Mouse (Mus musculus) lung, embryonic 16.5 days (tissue): ENCODE measurements around the gene Adam10. TPM values are rescaled to one million over a fixed set of nuclear protein-coding genes. Genes with fewer than 3 reads are reported as not detected.

Experiments
- ATAC-seq: fragments of 200-750 bp; cut with Nextera tagmentation; 2 replicates; pipeline ENCODE4 v1.8.0; 2017; ENCODE audit warnings: low read depth, mild to moderate bottlenecking, moderate library complexity
- H3K27ac ChIP-seq: fragments of 300-500 bp; sonication (generic); 2 replicates; pipeline ENCODE4 v1.5.1; 2014; ENCODE audit warnings: mild to moderate bottlenecking, control low read depth, low read length
- H3K27me3 ChIP-seq: fragments of 300-500 bp; sonication (generic); 2 replicates; pipeline ENCODE4 v1.6.1; 2014; ENCODE audit warnings: low read depth, low read length, mixed read lengths; ENCODE audit not compliant: control insufficient read depth, insufficient read depth
- H3K36me3 ChIP-seq: fragments of 300-500 bp; sonication (generic); 2 replicates; pipeline ENCODE4 v1.6.1; 2014; ENCODE audit warnings: low read length; ENCODE audit not compliant: control insufficient read depth, insufficient read depth
- H3K4me1 ChIP-seq: fragments of 300-500 bp; sonication (generic); replicated peaks from 2 replicates; pipeline ENCODE4 v1.6.1; 2014; ENCODE audit warnings: low read length, mixed read lengths; ENCODE audit not compliant: control insufficient read depth, insufficient read depth
- H3K4me2 ChIP-seq: fragments of 300-500 bp; sonication (generic); 2 replicates; pipeline ENCODE4 v1.6.1; 2014; ENCODE audit warnings: low read depth, low read length, control low read depth
- H3K4me3 ChIP-seq: fragments of 300-500 bp; sonication (generic); 2 replicates; pipeline ENCODE4 v1.5.1; 2014; ENCODE audit warnings: mild to moderate bottlenecking, low read length, control low read depth
- H3K9ac ChIP-seq: fragments of 300-500 bp; sonication (generic); 2 replicates; pipeline ENCODE4 v1.6.1; 2014; ENCODE audit warnings: low read length, control low read depth
- H3K9me3 ChIP-seq: fragments of 300-500 bp; sonication (generic); 2 replicates; pipeline ENCODE4 v1.6.1; 2016; ENCODE audit warnings: low read length; ENCODE audit not compliant: control insufficient read depth
- WGBS: fragments of 180-500 bp; shearing (Covaris S2); extraction: QIAGEN DNeasy Blood & Tissue Kit; methylation state at CpG from one replicate; pipeline ENCODE4 v1.1.7; 2014; 5-methylcytosine and 5-hydroxymethylcytosine counted together
- polyA plus RNA-seq: library from polyadenylated mRNA; unstranded; fragments of >200 nt; fragmentation: Nextera tagmentation; extraction: Ambion mirVana; gene quantifications from 2 replicates; pipeline ENCODE4 v1.2.1, GENCODE M21; 2015

Adam10 gene
- polyA plus RNA-seq, 1 experiment from 2014 or later, result 89.5 TPM

- Histone ChIP-seq H3K4me2 (no peak overlapping the region), H3K27me3 (no peaks in the 10 kb centered on the region), H3K9me3 (no peaks in the 10 kb centered on the region), H3K27ac (no peak overlapping the region), H3K9ac (no peak overlapping the region), H3K36me3 (no peaks in the 10 kb centered on the region), H3K4me3 (no peak overlapping the region), H3K4me1 (peaks cover 4% of the 10 kb centered on the region; the same call in 1 of the 2 replicates)
- 79% methylated on average over 2 of the region's 2 CpGs for WGBS
- ATAC-seq, result no peak
Measured at GRCm38 (mm10) chr9:70688301-70688968, 9.6 kb downstream of the Adam10 start.

GRCm38 (mm10) chr9:70689926-70690325 lies 11.1 kb downstream of the Adam10 start:
- WGBS, result 76% methylated on average over 3 of the region's 3 CpGs
- H3K9ac ChIP-seq, result no peak overlapping the region
- ATAC-seq, result no peak
- no peak overlapping the region for H3K4me3 ChIP-seq
- H3K4me1 ChIP-seq, result 0 out of 2 replicates have a peak, but pooled peaks cover 2% of the 10 kb centered on the region
- no peak overlapping the region for H3K27ac ChIP-seq
- no peaks in the 10 kb centered on the region for H3K9me3 ChIP-seq
- no peak overlapping the region for H3K4me2 ChIP-seq
- H3K27me3 ChIP-seq, result no peaks in the 10 kb centered on the region
- H3K36me3 ChIP-seq, result no peaks in the 10 kb centered on the region

- H3K36me3 ChIP-seq, result no peaks in the 10 kb centered on the region
- no peaks in the 10 kb centered on the region for H3K9me3 ChIP-seq
- no peak overlapping the region for H3K4me3 ChIP-seq
- no peak overlapping the region for H3K9ac ChIP-seq
- H3K27me3 ChIP-seq, result no peaks in the 10 kb centered on the region
- 0 out of 2 replicates have a peak, but pooled peaks cover 2% of the 10 kb centered on the region for H3K4me1 ChIP-seq
- no peak overlapping the region for H3K27ac ChIP-seq
- ATAC-seq, result no peak
- H3K4me2 ChIP-seq, result no peak overlapping the region
Measured at GRCm38 (mm10) chr9:70690579-70690978, 11.8 kb downstream of the Adam10 start.

GRCm38 (mm10) chr9:70691772-70692693 lies 13.2 kb downstream of the Adam10 start:
- WGBS, result 46% methylated on average over 2 of the region's 2 CpGs
- no peak for ATAC-seq
- H3K27ac ChIP-seq, result no peak overlapping the region
- 0 out of 2 replicates have a peak, but pooled peaks cover 2% of the 10 kb centered on the region for H3K4me1 ChIP-seq
- no peaks in the 10 kb centered on the region for H3K27me3 ChIP-seq
- H3K9ac ChIP-seq, result no peak overlapping the region
- H3K36me3 ChIP-seq, result no peaks in the 10 kb centered on the region
- no peaks in the 10 kb centered on the region for H3K9me3 ChIP-seq
- no peak overlapping the region for H3K4me3 ChIP-seq
- H3K4me2 ChIP-seq, result no peak overlapping the region

- WGBS, result 89% methylated on average over 2 of the region's 2 CpGs
- H3K4me1 ChIP-seq, result peaks cover 2% of the 10 kb centered on the region
- no peaks in the 10 kb centered on the region for H3K27me3 ChIP-seq
- H3K9ac ChIP-seq, result no peak overlapping the region
- no peaks in the 10 kb centered on the region for H3K9me3 ChIP-seq
- no peaks in the 10 kb centered on the region for H3K36me3 ChIP-seq
- no peak overlapping the region for H3K27ac ChIP-seq
- no peak overlapping the region for H3K4me3 ChIP-seq
- H3K4me2 ChIP-seq, result no peak overlapping the region
- ATAC-seq, result no peak
Measured at GRCm38 (mm10) chr9:70695723-70696122, 16.9 kb downstream of the Adam10 start.

- Histone ChIP-seq H3K27ac (no peak overlapping the region), H3K4me3 (no peak overlapping the region), H3K4me1 (no peaks in the 10 kb centered on the region; the same call in none of the 2 replicates), H3K27me3 (no peaks in the 10 kb centered on the region), H3K36me3 (no peaks in the 10 kb centered on the region), H3K9me3 (no peaks in the 10 kb centered on the region), H3K9ac (no peak overlapping the region), H3K4me2 (no peak overlapping the region)
- WGBS, result 71% methylated on average over 1 of the region's 1 CpGs
- ATAC-seq, result no peak
Measured at GRCm38 (mm10) chr9:70698090-70698489, 19.3 kb downstream of the Adam10 start.

- Histone ChIP-seq H3K4me2 (no peak overlapping the region), H3K9me3 (no peaks in the 10 kb centered on the region), H3K9ac (no peak overlapping the region), H3K27ac (no peak overlapping the region), H3K36me3 (no peaks in the 10 kb centered on the region; the same call in 1 of the 2 replicates), H3K4me3 (no peak overlapping the region), H3K27me3 (no peaks in the 10 kb centered on the region), H3K4me1 (no peaks in the 10 kb centered on the region; the same call in none of the 2 replicates)
- no peak for ATAC-seq
- 93% methylated on average over 5 of the region's 5 CpGs for WGBS
Measured at GRCm38 (mm10) chr9:70703597-70704203, 24.9 kb downstream of the Adam10 start.

GRCm38 (mm10) chr9:70706444-70706843 lies 27.6 kb downstream of the Adam10 start:
- no peaks in the 10 kb centered on the region for H3K9me3 ChIP-seq
- no peak for ATAC-seq
- no peak overlapping the region for H3K9ac ChIP-seq
- H3K36me3 ChIP-seq, result no peaks in the 10 kb centered on the region; the same call in 1 of the 2 replicates
- H3K4me3 ChIP-seq, result no peak overlapping the region
- H3K4me1 ChIP-seq, result no peaks in the 10 kb centered on the region
- no peak overlapping the region for H3K4me2 ChIP-seq
- 93% methylated on average over 1 of the region's 1 CpGs for WGBS
- no peak overlapping the region for H3K27ac ChIP-seq
- H3K27me3 ChIP-seq, result no peaks in the 10 kb centered on the region

- 85% methylated on average over 2 of the region's 2 CpGs for WGBS
- Histone ChIP-seq H3K4me3 (no peak overlapping the region), H3K36me3 (no peaks in the 10 kb centered on the region), H3K27ac (no peak overlapping the region), H3K4me1 (no peaks in the 10 kb centered on the region), H3K4me2 (no peak overlapping the region), H3K27me3 (no peaks in the 10 kb centered on the region), H3K9ac (no peak overlapping the region), H3K9me3 (no peaks in the 10 kb centered on the region)
- no peak for ATAC-seq
Measured at GRCm38 (mm10) chr9:70729544-70729943, 50.7 kb downstream of the Adam10 start.
